Mouse (Mus musculus) MEL (cell line): Measurements from ENCODE around the gene Tuba1a. TPM values are rescaled to one million over a fixed set of nuclear protein-coding genes. Genes with fewer than 3 reads are reported as not detected.

Experiments used
- DNase-seq: peaks from one replicate; pipeline ENCODE4 v3.0.0; 2011; ENCODE audit warnings: low read depth, low spot score
- H3K27ac ChIP-seq: 2 replicates; pipeline ENCODE4 v1.5.1; 2012; ENCODE audit warnings: low read depth, mild to moderate bottlenecking, control low read depth, low read length, moderate library complexity; ENCODE audit not compliant: control insufficient read depth
- H3K27me3 ChIP-seq, 2 experiments: fragments of 150-350 bp in 1 of 2; sonication (generic) in 1 of 2; 2 replicates each; pipeline ENCODE4 v1.6.1; 2012; ENCODE audit warnings: low read length in 2 of 2, mild to moderate bottlenecking in 2 of 2, improper control_type of control experiment in 1 of 2, moderate library complexity in 1 of 2; ENCODE audit not compliant: insufficient read depth in 2 of 2, control insufficient read depth in 1 of 2
- H3K36me3 ChIP-seq, 2 experiments: 2 replicates each; pipeline ENCODE4 v1.6.1; 2012 to 2014; ENCODE audit warnings: low read length in 2 of 2, improper control_type of control experiment in 1 of 2, inconsistent platforms in 1 of 2, mild to moderate bottlenecking in 1 of 2; ENCODE audit not compliant: insufficient read depth in 2 of 2, control insufficient read depth in 1 of 2
- H3K4me1 ChIP-seq, 2 experiments: fragments of 150-350 bp in 1 of 2; sonication (generic) in 1 of 2; 2 replicates each; pipeline ENCODE4 v1.6.1; 2012; ENCODE audit warnings: low read length in 2 of 2, improper control_type of control experiment in 1 of 2, mild to moderate bottlenecking in 1 of 2; ENCODE audit not compliant: insufficient read depth in 2 of 2, control insufficient read depth in 1 of 2
- H3K4me3 ChIP-seq, 2 experiments: fragments of 150-350 bp in 1 of 2; sonication (generic) in 1 of 2; 2 replicates each; pipeline ENCODE4 v1.5.1; 2012; ENCODE audit warnings: low read depth in 2 of 2, low read length in 2 of 2, mild to moderate bottlenecking in 2 of 2, moderate library complexity in 2 of 2, control low read depth in 1 of 2, improper control_type of control experiment in 1 of 2; ENCODE audit not compliant: control insufficient read depth in 1 of 2, insufficient read depth in 1 of 2
- H3K79me2 ChIP-seq: 2 replicates; pipeline ENCODE4 v1.6.1; 2012; ENCODE audit warnings: mild to moderate bottlenecking, low read length, moderate library complexity; ENCODE audit not compliant: control insufficient read depth, poor library complexity, insufficient read depth
- H3K9ac ChIP-seq: 2 replicates; pipeline ENCODE4 v1.6.1; 2012; ENCODE audit warnings: low read depth, mild to moderate bottlenecking, control low read depth, low read length, moderate library complexity; ENCODE audit not compliant: control insufficient read depth, poor library complexity, severe bottlenecking
- H3K9me3 ChIP-seq: fragments of 150-350 bp; sonication (generic); replicated peaks from 2 replicates; pipeline ENCODE4 v1.6.1; 2012; ENCODE audit warnings: mild to moderate bottlenecking, low read length, improper control_type of control experiment, moderate library complexity; ENCODE audit not compliant: insufficient read depth
- BHLHE40 ChIP-seq: IDR thresholded peaks from 2 replicates; pipeline ENCODE4 v1.6.1; 2012; ENCODE audit warnings: low read depth, mild to moderate bottlenecking, inconsistent platforms, low read length, improper control_type of control experiment, borderline replicate concordance
- ELF1 ChIP-seq: IDR thresholded peaks from 2 replicates; pipeline ENCODE4 v1.6.1; 2014; ENCODE audit warnings: low read depth, mild to moderate bottlenecking, inconsistent platforms, low read length, improper control_type of control experiment, moderate library complexity
- GATA1 ChIP-seq: IDR thresholded peaks from 2 replicates; pipeline ENCODE4 v1.6.1; 2011; ENCODE audit warnings: low read depth, low read length, improper control_type of control experiment
- JUND ChIP-seq: IDR thresholded peaks from 2 replicates; pipeline ENCODE4 v1.6.1; 2011; ENCODE audit warnings: low read depth, mild to moderate bottlenecking, improper control_type of control experiment, low read length
- KAT2A ChIP-seq: conservative IDR thresholded peaks from 2 replicates; pipeline ENCODE4 v1.6.1; 2012; ENCODE audit warnings: low read depth, low read length, improper control_type of control experiment, inconsistent platforms
- MAX ChIP-seq: IDR thresholded peaks from 2 replicates; pipeline ENCODE4 v1.6.1; 2011; ENCODE audit warnings: low read length, improper control_type of control experiment
- MAZ ChIP-seq: IDR thresholded peaks from 2 replicates; pipeline ENCODE4 v1.6.1; 2012; ENCODE audit warnings: low read depth, mild to moderate bottlenecking, inconsistent platforms, low read length, improper control_type of control experiment
- MEF2A ChIP-seq: IDR thresholded peaks from 2 replicates; pipeline ENCODE4 v1.6.1; 2014; ENCODE audit warnings: low read depth, mild to moderate bottlenecking, inconsistent platforms, low read length, improper control_type of control experiment; ENCODE audit not compliant: poor library complexity, insufficient replicate concordance, severe bottlenecking; ENCODE audit errors: extremely low read depth
- MXI1 ChIP-seq: IDR thresholded peaks from 2 replicates; pipeline ENCODE4 v1.6.1; 2011; ENCODE audit warnings: mild to moderate bottlenecking, low read depth, low read length, improper control_type of control experiment
- MYC ChIP-seq: IDR thresholded peaks from 2 replicates; pipeline ENCODE4 v1.6.1; 2011; ENCODE audit warnings: low read depth, mild to moderate bottlenecking, low read length, improper control_type of control experiment, moderate library complexity
- NELFE ChIP-seq: IDR thresholded peaks from 2 replicates; pipeline ENCODE4 v1.6.1; 2011; ENCODE audit warnings: low read depth, low read length, improper control_type of control experiment
- NRF1 ChIP-seq: IDR thresholded peaks from 2 replicates; pipeline ENCODE4 v1.6.1; 2014; ENCODE audit warnings: low read depth, mild to moderate bottlenecking, inconsistent platforms, low read length, improper control_type of control experiment, moderate library complexity; ENCODE audit not compliant: poor library complexity, insufficient read depth, severe bottlenecking
- POLR2AphosphoS5 ChIP-seq: IDR thresholded peaks from 2 replicates; pipeline ENCODE4 v1.6.1; 2012; ENCODE audit warnings: low read depth, borderline replicate concordance, mild to moderate bottlenecking, inconsistent platforms, low read length, moderate library complexity, mixed read lengths
- RCOR1 ChIP-seq: IDR thresholded peaks from 2 replicates; pipeline ENCODE4 v1.6.1; 2012; ENCODE audit warnings: low read depth, mild to moderate bottlenecking, inconsistent platforms, low read length, improper control_type of control experiment
- SMC3 ChIP-seq: IDR thresholded peaks from 2 replicates; pipeline ENCODE4 v1.6.1; 2011; ENCODE audit warnings: low read depth, low read length, improper control_type of control experiment
- TAL1 ChIP-seq: IDR thresholded peaks from 2 replicates; pipeline ENCODE4 v1.6.1; 2012; ENCODE audit warnings: mild to moderate bottlenecking, inconsistent platforms, low read length, moderate library complexity, mixed read lengths
- TCF12 ChIP-seq: IDR thresholded peaks from 2 replicates; pipeline ENCODE4 v1.6.1; 2014; ENCODE audit warnings: low read depth, mild to moderate bottlenecking, inconsistent platforms, low read length, improper control_type of control experiment, moderate library complexity
- USF1 ChIP-seq: IDR thresholded peaks from 2 replicates; pipeline ENCODE4 v1.6.1; 2014; ENCODE audit warnings: low read depth, mild to moderate bottlenecking, inconsistent platforms, low read length, improper control_type of control experiment, moderate library complexity
- USF2 ChIP-seq, 2 experiments: IDR thresholded peaks; 2 replicates each; pipeline ENCODE4 v1.6.1; 2011 to 2012; ENCODE audit warnings: improper control_type of control experiment in 2 of 2, low read length in 2 of 2, borderline replicate concordance in 1 of 2, inconsistent platforms in 1 of 2, low read depth in 1 of 2, mild to moderate bottlenecking in 1 of 2; ENCODE audit not compliant: insufficient read depth in 1 of 2
- ZC3H11A ChIP-seq: IDR thresholded peaks from 2 replicates; pipeline ENCODE4 v1.6.1; 2012; ENCODE audit warnings: low read depth, mild to moderate bottlenecking, inconsistent platforms, low read length, improper control_type of control experiment
- ZKSCAN1 ChIP-seq: IDR thresholded peaks from 2 replicates; pipeline ENCODE4 v1.6.1; 2012; ENCODE audit warnings: low read depth, mild to moderate bottlenecking, inconsistent platforms, low read length, improper control_type of control experiment, moderate library complexity
- ZMIZ1 ChIP-seq: IDR thresholded peaks from 2 replicates; pipeline ENCODE4 v1.6.1; 2012; ENCODE audit warnings: low read depth, mild to moderate bottlenecking, inconsistent platforms, low read length, improper control_type of control experiment, moderate library complexity
- ZNF384 ChIP-seq: IDR thresholded peaks from 2 replicates; pipeline ENCODE4 v1.6.1; 2012; ENCODE audit warnings: low read depth, mild to moderate bottlenecking, inconsistent platforms, low read length, improper control_type of control experiment
- polyA plus RNA-seq, 2 experiments: library from polyadenylated mRNA; stranded (reverse) in 1 of 2; unstranded in 1 of 2; fragments of >175 nt in 1 of 2; fragments of >200 nt in 1 of 2; gene quantifications; 2 replicates each; pipeline versions ENCODE4 v1.2.1 to v1.2.4; 2012; ENCODE audit warnings: low replicate concordance in 2 of 2, low read depth in 1 of 2; ENCODE audit not compliant: insufficient read length in 2 of 2, insufficient read depth in 1 of 2, missing spikeins in 1 of 2
- total RNA-seq: library from RNA; depleted of rRNA; stranded (reverse); fragments of 300-350 nt; gene quantifications from 2 replicates; pipeline ENCODE4 v1.2.3, GENCODE M21; 2012

Gene Tuba1a
- total and polyA plus RNA-seq, 3 experiments, result 83.6 to 112 TPM; not detected in 1

GRCm38 (mm10) chr15:98987661-98988181 is 34.2 kb upstream of the Tuba1a start:
- H3K9ac ChIP-seq, result no peak overlapping the region
- peaks cover 5 to 8% of the 10 kb centered on the region in 2 experiments for H3K4me1 ChIP-seq
- no peak for DNase-seq
- H3K4me3 ChIP-seq, result no peak overlapping the region
- peaks cover 3% of the 10 kb centered on the region; the same call in 1 of the 2 replicates for H3K79me2 ChIP-seq
- TF ChIP-seq BHLHE40 (no peak), ZKSCAN1 (no peak), NRF1 (no peak), MXI1 (no peak), ZC3H11A (no peak), RCOR1 (no peak), SMC3 (no peak), MEF2A (no peak), USF2 (IDR thresholded peaks at IDR 0.05; ENCODE audit: borderline replicate concordance in 1 of 2, insufficient read depth in 1 of 2, low read depth in 1 of 2, low read length in 2 of 2) (no peak), TAL1 (no peak)
- peaks cover 0 to 9% of the 10 kb centered on the region in 2 experiments; a peak in 2 of 4 replicates for H3K36me3 ChIP-seq
- H3K9me3 ChIP-seq, result no peaks in the 10 kb centered on the region
- no peak overlapping the region for H3K27ac ChIP-seq
- no peaks in the 10 kb centered on the region for H3K27me3 ChIP-seq

DNA sequence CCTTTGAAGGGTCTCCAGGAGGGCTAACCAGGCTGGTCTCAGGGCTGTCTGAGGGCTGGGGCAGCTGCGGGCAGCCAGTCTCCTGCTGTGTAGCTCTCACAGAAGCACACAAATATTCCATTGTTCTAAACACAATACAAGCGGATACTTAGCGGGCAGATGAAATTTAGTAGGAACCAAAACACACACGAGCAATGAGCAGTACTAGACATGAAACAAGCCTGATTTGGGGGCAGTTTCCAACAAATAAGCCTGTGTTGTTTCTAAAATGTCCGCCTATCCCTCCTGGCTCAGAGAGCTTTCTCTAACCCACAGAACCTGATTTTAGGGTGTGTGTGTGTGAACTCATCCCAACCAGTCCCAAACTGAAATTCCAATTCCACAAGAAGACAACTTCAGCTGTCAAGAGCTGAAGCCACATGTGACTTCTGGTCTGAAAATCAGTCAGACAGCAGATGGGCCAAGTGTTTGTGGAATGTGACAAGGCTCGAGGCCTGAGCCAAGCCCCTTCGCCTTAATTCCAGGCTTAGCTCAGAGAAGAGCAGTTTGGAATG is 33.7 kb upstream of the Tuba1a start:
- H3K4me1 ChIP-seq, result peaks cover 3 to 7% of the 10 kb centered on the region in 2 experiments
- no peaks in the 10 kb centered on the region for H3K9me3 ChIP-seq
- H3K79me2 ChIP-seq, result peaks cover 3% of the 10 kb centered on the region; the same call in 1 of the 2 replicates
- no peak overlapping the region for H3K9ac ChIP-seq
- H3K27me3 ChIP-seq, result no peaks in the 10 kb centered on the region
- no peak for DNase-seq
- no peak overlapping the region for H3K4me3 ChIP-seq
- peaks cover 0 to 6% of the 10 kb centered on the region in 2 experiments; a peak in 2 of 4 replicates for H3K36me3 ChIP-seq
- no peak overlapping the region for H3K27ac ChIP-seq
- TF ChIP-seq ELF1 (no peak), ZMIZ1 (no peak), NRF1 (no peak), MAZ (no peak), ZNF384 (no peak), MYC (no peak), GATA1 (no peak), USF2 (IDR thresholded peaks at IDR 0.05; ENCODE audit: borderline replicate concordance in 1 of 2, insufficient read depth in 1 of 2, low read depth in 1 of 2, low read length in 2 of 2) (no peak), TCF12 (no peak), POLR2AphosphoS5 (no peak), MAX (no peak), USF1 (no peak), TAL1 (no peak), JUND (no peak), NELFE (no peak), SMC3 (no peak), KAT2A (no peak)
